Mouse (Mus musculus) brain, adult 2 months (tissue): Measurements from ENCODE around the gene Mrpl43.
A peak's percentile ranks its signal among the peaks of the same experiment; 100 is the strongest.
"Not testable (repeated sequence)": the region's sequence is repeated elsewhere in the genome, so short reads cannot be mapped to it uniquely, and the experiment has no call there.

Source experiments
- DNase-seq: peaks from one replicate; pipeline ENCODE4 v3.0.0; 2011; ENCODE audit warnings: low read depth, low spot score

The Mrpl43 gene

GRCm38 (mm10) chr19:45005957-45006712 is at the start of gene Mrpl43:
Gene Mrpl43 (minus strand): TSS chr19:45006442.
- DNase-seq: peak; percentile 98

GRCm38 (mm10) chr19:45054892-45055690 is 48.8 kb upstream of the Mrpl43 start:
- DNase-seq: peak; percentile 90

- DNase-seq: no peak
Measured at GRCm38 (mm10) chr19:45053451-45053850, 47.2 kb upstream of the Mrpl43 start.

GRCm38 (mm10) chr19:45049523-45049922 is 43.3 kb upstream of the Mrpl43 start:
- no peak for DNase-seq

GRCm38 (mm10) chr19:45048644-45049365 is 42.6 kb upstream of the Mrpl43 start:
- peak; percentile 58 for DNase-seq

GRCm38 (mm10) chr19:45047935-45048643 is 41.8 kb upstream of the Mrpl43 start:
- peak; percentile 95 for DNase-seq

- peak; percentile 97 for DNase-seq
Measured at GRCm38 (mm10) chr19:45047417-45047934, 41.2 kb upstream of the Mrpl43 start, which contains the start of gene Sfxn3. Gene Sfxn3 (plus strand): TSS chr19:45047503.

- peak; percentile 96 for DNase-seq
Measured at GRCm38 (mm10) chr19:45046523-45047321, 40.5 kb upstream of the Mrpl43 start.

- DNase-seq: no peak
Measured at GRCm38 (mm10) chr19:45045651-45046050, 39.4 kb upstream of the Mrpl43 start, which contains the start of gene Pdzd7. Gene Pdzd7 (minus strand): TSS chr19:45045717.

GRCm38 (mm10) chr19:45045236-45045635 is 39.0 kb upstream of the Mrpl43 start:
- DNase-seq: no peak

- peak; percentile 58 for DNase-seq
Measured at GRCm38 (mm10) chr19:45044389-45044927, 38.2 kb upstream of the Mrpl43 start.

GRCm38 (mm10) chr19:45040214-45040613 is 34.0 kb upstream of the Mrpl43 start:
- no peak for DNase-seq

GRCm38 (mm10) chr19:45038198-45038597 is 32.0 kb upstream of the Mrpl43 start:
- not testable (repeated sequence) for DNase-seq

- no peak for DNase-seq
Measured at GRCm38 (mm10) chr19:45036867-45037266, 30.6 kb upstream of the Mrpl43 start.

- DNase-seq: peak; percentile 61
Measured at GRCm38 (mm10) chr19:45032570-45033332, 26.5 kb upstream of the Mrpl43 start.

GRCm38 (mm10) chr19:45031780-45032179 is 25.5 kb upstream of the Mrpl43 start:
- DNase-seq: peak; percentile 92

GRCm38 (mm10) chr19:45030746-45031693 is 24.8 kb upstream of the Mrpl43 start:
- DNase-seq: peak; percentile 95

- DNase-seq: peak; percentile 79
Measured at GRCm38 (mm10) chr19:45030111-45030510, 23.9 kb upstream of the Mrpl43 start.
